Mouse (Mus musculus): ENCODE data around the gene Sema5a. TPM values are rescaled to one million over a fixed set of nuclear protein-coding genes. Genes with fewer than 3 reads are reported as not detected.
"Not testable (repeated sequence)": the region's sequence is repeated elsewhere in the genome, so short reads cannot be mapped to it uniquely, and the experiment has no call there.

Sema5a gene
- total RNA-seq (2014; rRNA removed) (40.0 and 43.7 TPM in 2 replicates), polyA plus RNA-seq (2015; fragmentation: Nextera tagmentation; extraction: Ambion mirVana) (8.0 and 8.8 TPM in 2 replicates)

- DNase-seq (ENCODE audit: low spot score) (peak; percentile 72), ATAC-seq (peak; percentile 89)
- H3K9ac ChIP-seq (replicated peaks; ENCODE audit: low read length), result peak within 1 kb of the TSS; percentile 56
Observed at GRCm38 (mm10) chr15:32244344-32244955, at the start of gene Sema5a. Gene Sema5a, plus strand, starts transcription at chr15:32244810.

GRCm38 (mm10) chr15:32198076-32198475 lies 46.5 kb upstream of the Sema5a start:
- TF ChIP-seq CTCF (IDR thresholded peaks at IDR 0.05; ENCODE audit: low read depth), result no peak
- Histone ChIP-seq H3K27ac (no peak overlapping the region), H3K9ac (replicated peaks; ENCODE audit: low read length) (no peak overlapping the region), H3K36me3 (ENCODE audit: insufficient read depth, low read length) (no peaks in the 10 kb centered on the region), H3K9me3 (ENCODE audit: low read length) (no peaks in the 10 kb centered on the region), H3K27me3 (ENCODE audit: insufficient read depth, low read length) (no peaks in the 10 kb centered on the region), H3K4me3 (ENCODE audit: low read length) (no peak overlapping the region), H3K4me2 (ENCODE audit: low read depth, low read length) (no peak overlapping the region), H3K4me1 (ENCODE audit: insufficient read depth, low read length) (no peaks in the 10 kb centered on the region)
- WGBS, result 64% methylated on average over 9 of the region's 9 CpGs
- ATAC-seq (no peak), DNase-seq (ENCODE audit: low spot score) (no peak)

More at GRCm38 (mm10) chr15:32244344-32244955, at the start of gene Sema5a:
- 1% methylated on average over 29 of the region's 45 CpGs for WGBS
- peak within 1 kb of the TSS; percentile 100 for H3K4me2 ChIP-seq (ENCODE audit: low read depth, low read length)
- 0 out of 2 replicates have a peak, but pooled peaks cover 7% of the 10 kb centered on the region for H3K4me1 ChIP-seq (ENCODE audit: insufficient read depth, low read length)
- H3K4me3 ChIP-seq (ENCODE audit: low read length), result peak within 1 kb of the TSS; percentile 55
- H3K27me3 ChIP-seq (ENCODE audit: insufficient read depth, low read length), result no peaks in the 10 kb centered on the region
- no peak for TF ChIP-seq CTCF (IDR thresholded peaks at IDR 0.05; ENCODE audit: low read depth)
- peak within 1 kb of the TSS; percentile 32; the same call in 1 of the 2 replicates for H3K27ac ChIP-seq
- H3K36me3 ChIP-seq (ENCODE audit: insufficient read depth, low read length), result no peaks in the 10 kb centered on the region
- H3K9me3 ChIP-seq (ENCODE audit: low read length), result no peaks in the 10 kb centered on the region

- ATAC-seq, result no peak
- WGBS, result 65% methylated on average over 5 of the region's 5 CpGs
Observed at GRCm38 (mm10) chr15:32198561-32198960, 46.0 kb upstream of the Sema5a start.

GRCm38 (mm10) chr15:32203242-32203641 lies 41.4 kb upstream of the Sema5a start:
- Histone ChIP-seq H3K36me3 (ENCODE audit: insufficient read depth, low read length) (no peaks in the 10 kb centered on the region), H3K9me3 (ENCODE audit: low read length) (no peaks in the 10 kb centered on the region), H3K27me3 (ENCODE audit: insufficient read depth, low read length) (no peaks in the 10 kb centered on the region), H3K4me1 (ENCODE audit: insufficient read depth, low read length) (no peaks in the 10 kb centered on the region), H3K4me3 (ENCODE audit: low read length) (no peak overlapping the region), H3K4me2 (ENCODE audit: low read depth, low read length) (no peak overlapping the region), H3K9ac (replicated peaks; ENCODE audit: low read length) (no peak overlapping the region), H3K27ac (no peak overlapping the region)
- DNase-seq (ENCODE audit: low spot score) (no peak), ATAC-seq (no peak)
- 86% methylated on average over 5 of the region's 5 CpGs for WGBS
- no peak; the same call in 1 of the 2 replicates for TF ChIP-seq CTCF (IDR thresholded peaks at IDR 0.05; ENCODE audit: low read depth)

More at GRCm38 (mm10) chr15:32198561-32198960, 46.0 kb upstream of the Sema5a start:
- Histone ChIP-seq H3K4me1 (ENCODE audit: insufficient read depth, low read length) (no peaks in the 10 kb centered on the region), H3K4me3 (ENCODE audit: low read length) (no peak overlapping the region), H3K9ac (replicated peaks; ENCODE audit: low read length) (no peak overlapping the region), H3K27ac (no peak overlapping the region), H3K27me3 (ENCODE audit: insufficient read depth, low read length) (no peaks in the 10 kb centered on the region), H3K9me3 (ENCODE audit: low read length) (no peaks in the 10 kb centered on the region), H3K4me2 (ENCODE audit: low read depth, low read length) (no peak overlapping the region), H3K36me3 (ENCODE audit: insufficient read depth, low read length) (no peaks in the 10 kb centered on the region)
- DNase-seq (ENCODE audit: low spot score), result no peak
- TF ChIP-seq CTCF (IDR thresholded peaks at IDR 0.05; ENCODE audit: low read depth), result no peak

- 87% methylated on average over 10 of the region's 10 CpGs for WGBS
- Histone ChIP-seq H3K4me2 (ENCODE audit: low read depth, low read length) (no peak overlapping the region), H3K27me3 (ENCODE audit: insufficient read depth, low read length) (no peaks in the 10 kb centered on the region), H3K36me3 (ENCODE audit: insufficient read depth, low read length) (no peaks in the 10 kb centered on the region), H3K4me1 (ENCODE audit: insufficient read depth, low read length) (no peaks in the 10 kb centered on the region), H3K4me3 (ENCODE audit: low read length) (no peak overlapping the region), H3K9me3 (ENCODE audit: low read length) (no peaks in the 10 kb centered on the region), H3K9ac (replicated peaks; ENCODE audit: low read length) (no peak overlapping the region), H3K27ac (no peak overlapping the region)
- DNase-seq (ENCODE audit: low spot score) (no peak), ATAC-seq (no peak)
- no peak for TF ChIP-seq CTCF (IDR thresholded peaks at IDR 0.05; ENCODE audit: low read depth)
Observed at GRCm38 (mm10) chr15:32204908-32205307, 39.7 kb upstream of the Sema5a start.

GRCm38 (mm10) chr15:32214687-32215086 lies 29.9 kb upstream of the Sema5a start:
- H3K9ac ChIP-seq (replicated peaks; ENCODE audit: low read length); H3K9me3 ChIP-seq (ENCODE audit: low read length); H3K36me3 ChIP-seq (ENCODE audit: insufficient read depth, low read length); H3K27ac ChIP-seq; H3K4me2 ChIP-seq (ENCODE audit: low read depth, low read length); H3K4me1 ChIP-seq (ENCODE audit: insufficient read depth, low read length); H3K27me3 ChIP-seq (ENCODE audit: insufficient read depth, low read length); ATAC-seq; H3K4me3 ChIP-seq (ENCODE audit: low read length); DNase-seq (ENCODE audit: low spot score): not testable (repeated sequence)
- 93% methylated on average over 10 of the region's 10 CpGs for WGBS

- no peak for DNase-seq (ENCODE audit: low spot score)
- no peak for TF ChIP-seq CTCF (IDR thresholded peaks at IDR 0.05; ENCODE audit: low read depth)
- no peak overlapping the region for H3K9ac ChIP-seq (replicated peaks; ENCODE audit: low read length)
- H3K27me3 ChIP-seq (ENCODE audit: insufficient read depth, low read length), result no peaks in the 10 kb centered on the region
- H3K4me2 ChIP-seq (ENCODE audit: low read depth, low read length), result no peak overlapping the region
- no peaks in the 10 kb centered on the region for H3K4me1 ChIP-seq (ENCODE audit: insufficient read depth, low read length)
- no peaks in the 10 kb centered on the region for H3K36me3 ChIP-seq (ENCODE audit: insufficient read depth, low read length)
- no peaks in the 10 kb centered on the region for H3K9me3 ChIP-seq (ENCODE audit: low read length)
- ATAC-seq, result no peak
- no peak overlapping the region for H3K27ac ChIP-seq
- 92% methylated on average over 7 of the region's 7 CpGs for WGBS
- no peak overlapping the region for H3K4me3 ChIP-seq (ENCODE audit: low read length)
Observed at GRCm38 (mm10) chr15:32223028-32223427, 21.6 kb upstream of the Sema5a start.

Data from hindbrain, postnatal 0 days (tissue).